ENCODE assay signal across 22 mouse cellular contexts in genomic region chr3:122176706-122177390, GRCm38 (mm10).
DNase-seq lines count a peak whose midpoint lies in the region; TF ChIP-seq lines count a peak whose summit lies in the region.
"Had no signal": no experiment of that assay in that cellular context is flagged by ENCODE, and none has a peak within 500 bp of the region (broad histone marks: within the 10 kb centered on the region; RNA-seq: fewer than 3 reads in every experiment).

No protein-coding gene starts in this region.

- TF ChIP-seq CTCF in left cerebral cortex, adult 2 months (IDR thresholded peaks at IDR 0.05) = no peak
- no peak for TF ChIP-seq CTCF in heart, adult 2 months (IDR thresholded peaks at IDR 0.05)

- no peak for TF ChIP-seq POLR2A in heart, adult 2 months (IDR thresholded peaks at IDR 0.05; ENCODE audit: insufficient read depth, low read depth, low read length)

- H3K4me1 ChIP-seq in heart, adult 2 months (ENCODE audit: control insufficient read depth, insufficient read depth, low read length) = no peaks in the 10 kb centered on the region
- H3K4me1 ChIP-seq: heart, embryonic 15.5 days; hindbrain, embryonic 10.5 days; megakaryocyte, embryonic 14.5 days; neural tube, embryonic 15.5 days; stomach, embryonic 15.5 days had no signal

- no peak overlapping the region for H3K27ac ChIP-seq in left cerebral cortex, adult 2 months
- no peak overlapping the region for H3K27ac ChIP-seq in heart, adult 2 months
- H3K27ac ChIP-seq: forebrain, embryonic 10.5 days; heart, embryonic 15.5 days; hindbrain, embryonic 10.5 days; neural tube, embryonic 15.5 days; stomach, embryonic 15.5 days had no signal

- H3K4me3 ChIP-seq in left cerebral cortex, adult 2 months = no peak overlapping the region
- H3K4me3 ChIP-seq in heart, adult 2 months = no peak overlapping the region
- H3K4me3 ChIP-seq: forebrain, embryonic 10.5 days; heart, embryonic 15.5 days; hindbrain, embryonic 10.5 days; megakaryocyte, embryonic 14.5 days; neural tube, embryonic 15.5 days; stomach, embryonic 15.5 days had no signal

- H3K9ac ChIP-seq in heart, adult 2 months (ENCODE audit: low read depth, low read length) = no peak overlapping the region
- H3K9ac ChIP-seq: heart, embryonic 15.5 days; neural tube, embryonic 15.5 days; stomach, embryonic 15.5 days had no signal

- peak; percentile 92 for DNase-seq in left cerebral cortex, postnatal 4 days
- DNase-seq in left cerebral cortex, adult 2 months (ENCODE audit: extremely low spot score in 1 of 2, low spot score in 2 of 2) = no peak
- DNase-seq in adrenal gland, postnatal 14 days = peak; percentile 78
- peak; percentile 95 to 97 for DNase-seq in cerebellum, adult 18-20 months
- DNase-seq in cerebellum, postnatal 25 days = peak; percentile 94 to 97
- no peak for DNase-seq in heart, adult 2 months
- no peak for DNase-seq in heart, adult 11 months
- DNase-seq in lung, postnatal 4 days = no peak
- DNase-seq: gastrocnemius, postnatal 10 days; heart, adult 18-20 months; kidney, postnatal 4 days; lung, postnatal 14 days; midbrain, embryonic 14.5 days; right cerebral cortex, postnatal 25 days; thymus, adult 18-20 months; thymus, postnatal 4 days had no signal

- no peaks in the 10 kb centered on the region for H3K36me3 ChIP-seq in heart, adult 2 months (ENCODE audit: control insufficient read depth, insufficient read depth, low read length)
- H3K36me3 ChIP-seq: forebrain, embryonic 10.5 days; heart, embryonic 15.5 days; hindbrain, embryonic 10.5 days; neural tube, embryonic 15.5 days; stomach, embryonic 15.5 days had no signal

- 76% methylated on average over 8 of the region's 8 CpGs for WGBS in heart, adult 2 months

- intact Hi-C loops in left cerebral cortex, postnatal 4 days (cut with DNase I) = loop anchor here (10.0 kb wide), 1 partner anchor 938 kb away; no protein-coding TSS in a partner anchor
- intact Hi-C loops in left cerebral cortex, adult 2 months (cut with DNase I) = no loop called here
- intact Hi-C loops in heart, adult 2 months (cut with DNase I) = no loop called here

- no peaks in the 10 kb centered on the region for H3K27me3 ChIP-seq in heart, adult 2 months (ENCODE audit: control insufficient read depth, insufficient read depth, low read length)
- H3K27me3 ChIP-seq: heart, embryonic 15.5 days; megakaryocyte, embryonic 14.5 days; neural tube, embryonic 15.5 days; stomach, embryonic 15.5 days had no signal

- H3K79me2 ChIP-seq in heart, adult 2 months (replicated peaks; ENCODE audit: control insufficient read depth, insufficient read depth, low read length) = no peaks in the 10 kb centered on the region

- no peak for TF ChIP-seq EP300 in heart, adult 2 months (IDR thresholded peaks at IDR 0.05; ENCODE audit: insufficient read depth, low read depth, low read length)

Comparison
In these comparisons a context has a peak if more than half of its experiments do, and no peak if none do; other contexts are left out.
1. DNase-seq: peak in left cerebral cortex, postnatal 4 days (single experiment), adrenal gland, postnatal 14 days (single experiment), cerebellum, adult 18-20 months (2 of 2) and cerebellum, postnatal 25 days (2 of 2); none in left cerebral cortex, adult 2 months (0 of 2), heart, adult 2 months (0 of 2), heart, adult 11 months (single experiment) and lung, postnatal 4 days (0 of 2).